Mouse (Mus musculus): ENCODE data around the gene 5031439G07Rik. TPM values are rescaled to one million over a fixed set of nuclear protein-coding genes. Genes with fewer than 3 reads are reported as not detected.
A peak's percentile ranks its signal among the peaks of the same experiment; 100 is the strongest.

5031439G07Rik gene
- polyA plus RNA-seq, 1 experiment from 2014 or later = 19.0 TPM

DNA sequence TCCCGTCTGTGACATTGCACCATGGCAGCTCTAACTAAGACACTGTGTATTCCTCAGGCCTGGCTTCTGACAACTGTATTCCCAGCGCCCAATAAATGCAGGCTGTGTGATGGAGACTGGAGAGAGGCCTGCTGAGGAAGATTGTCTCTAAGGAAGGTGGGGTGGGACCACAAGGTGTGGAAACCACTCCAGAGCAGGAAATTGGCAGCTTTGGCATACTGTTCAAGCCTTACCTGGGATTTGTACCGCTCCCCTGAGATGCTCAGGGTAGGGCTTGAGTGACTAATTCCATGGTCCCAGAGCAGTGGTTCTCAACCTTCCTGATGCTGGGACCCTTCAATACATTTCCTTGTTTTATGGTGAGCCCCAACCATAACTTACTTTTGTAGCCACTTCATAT lies 747 bp upstream of the 5031439G07Rik start:
- H3K4me1 ChIP-seq (replicated peaks) = peaks cover 40% of the 10 kb centered on the region
- no peak overlapping the region for H3K9ac ChIP-seq (replicated peaks)
- no peak overlapping the region for H3K4me3 ChIP-seq (replicated peaks)
- WGBS = 63% methylated on average over 3 of the region's 3 CpGs
- no peak overlapping the region for H3K27ac ChIP-seq
- H3K4me2 ChIP-seq (replicated peaks) = no peak overlapping the region
- H3K9me3 ChIP-seq = no peaks in the 10 kb centered on the region
- ATAC-seq = no peak
- H3K36me3 ChIP-seq = no peaks in the 10 kb centered on the region
- peaks cover 9% of the 10 kb centered on the region; the same call in 1 of the 2 replicates for H3K27me3 ChIP-seq

DNA sequence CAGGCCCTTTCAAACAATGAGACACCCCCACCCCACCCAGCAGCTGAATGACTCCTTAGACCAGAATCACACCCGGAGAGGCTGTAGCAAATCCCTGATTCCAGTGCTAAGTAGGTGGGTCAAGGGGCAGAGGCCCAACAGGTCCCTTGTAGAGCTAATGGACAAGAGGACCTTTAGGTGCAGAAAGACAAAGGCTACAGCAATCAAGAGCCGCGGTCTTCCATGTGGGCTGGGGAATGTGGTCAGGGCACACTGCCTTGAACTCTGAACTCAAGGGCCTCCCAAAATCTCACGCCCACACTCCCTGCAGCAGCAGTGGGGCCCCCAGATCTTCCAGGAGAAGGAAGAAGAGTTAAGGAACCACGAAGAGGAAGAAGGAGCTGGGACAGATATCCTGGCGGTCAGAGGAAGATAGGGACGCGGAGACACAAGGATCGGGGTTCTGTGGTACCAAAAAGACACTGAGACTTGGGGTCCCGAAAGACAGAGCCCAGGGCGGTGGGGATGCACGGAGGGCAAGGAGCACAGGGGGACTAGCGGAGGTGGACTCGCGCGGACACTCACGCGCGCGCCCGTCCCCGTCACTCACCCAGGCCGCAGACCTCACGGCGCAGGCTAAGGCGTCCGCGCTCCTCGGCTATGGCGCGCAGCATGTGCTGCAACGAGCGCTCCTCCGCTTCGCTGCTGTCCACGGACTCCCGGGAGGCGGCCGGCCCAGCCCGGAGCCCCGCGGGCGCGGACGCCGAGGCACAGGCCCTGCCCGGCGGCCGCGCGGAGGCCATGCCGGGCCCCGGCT lies 1.1 kb downstream of the 5031439G07Rik start:
- Histone ChIP-seq H3K9ac (replicated peaks) (peak overlapping the region; percentile 94), H3K4me2 (replicated peaks) (peak overlapping the region; percentile 84), H3K36me3 (no peaks in the 10 kb centered on the region), H3K27ac (peak overlapping the region; percentile 82), H3K27me3 (peaks cover 4% of the 10 kb centered on the region; the same call in 1 of the 2 replicates), H3K4me1 (replicated peaks) (peaks cover 45% of the 10 kb centered on the region), H3K9me3 (no peaks in the 10 kb centered on the region), H3K4me3 (replicated peaks) (peak overlapping the region; percentile 81)
- under 1% methylated on average over 51 of the region's 53 CpGs for WGBS
- peak; percentile 71 for ATAC-seq

DNA sequence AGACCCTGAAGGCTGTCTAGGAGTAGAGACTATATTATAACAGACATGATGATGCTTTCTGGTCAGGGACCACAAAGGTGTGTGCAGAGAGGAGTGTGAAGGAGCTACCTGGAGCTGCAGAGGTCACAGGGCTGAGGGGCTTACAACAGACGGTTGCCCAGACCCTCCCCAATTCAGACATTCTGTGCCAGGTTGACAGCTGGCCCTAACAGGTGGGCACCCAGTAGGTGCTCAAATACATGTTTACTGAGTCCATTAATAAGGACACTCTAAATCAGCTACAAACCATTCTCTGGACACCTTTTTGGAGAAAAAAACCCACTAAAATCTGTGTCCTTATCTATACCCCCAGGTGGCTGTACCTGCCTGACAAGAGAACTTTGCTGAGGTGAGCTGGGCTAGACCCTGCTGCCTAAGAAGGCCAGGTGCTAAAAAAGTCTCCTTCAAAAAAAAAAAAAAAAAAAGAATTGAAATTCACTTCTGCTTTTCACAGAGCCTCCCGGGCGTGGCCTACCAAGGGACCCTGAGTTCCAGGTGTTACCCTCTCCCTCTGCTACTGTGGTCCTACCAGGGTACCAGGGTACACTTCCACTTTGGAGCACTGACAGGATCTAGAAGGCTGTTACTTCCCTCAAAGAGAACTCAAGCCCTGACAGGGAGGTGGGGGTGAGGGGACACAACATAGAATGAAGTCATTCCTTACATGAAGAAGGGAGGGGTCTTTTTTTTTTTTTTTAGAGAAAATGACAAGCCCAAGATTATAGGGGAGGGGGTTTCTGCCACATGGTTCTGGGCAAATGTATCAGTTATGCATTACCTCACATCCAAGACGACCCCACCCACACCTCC lies 2.0 kb downstream of the 5031439G07Rik start:
- H3K9ac ChIP-seq (replicated peaks) = peak overlapping the region; percentile 94
- H3K36me3 ChIP-seq = no peaks in the 10 kb centered on the region
- H3K4me3 ChIP-seq (replicated peaks) = peak overlapping the region; percentile 81
- H3K9me3 ChIP-seq = no peaks in the 10 kb centered on the region
- WGBS = 67% methylated on average over 4 of the region's 4 CpGs
- peaks cover 48% of the 10 kb centered on the region for H3K4me1 ChIP-seq (replicated peaks)
- no peak overlapping the region for H3K27ac ChIP-seq
- ATAC-seq = no peak
- peak overlapping the region; percentile 84 for H3K4me2 ChIP-seq (replicated peaks)
- peaks cover 4% of the 10 kb centered on the region; the same call in 1 of the 2 replicates for H3K27me3 ChIP-seq

DNA sequence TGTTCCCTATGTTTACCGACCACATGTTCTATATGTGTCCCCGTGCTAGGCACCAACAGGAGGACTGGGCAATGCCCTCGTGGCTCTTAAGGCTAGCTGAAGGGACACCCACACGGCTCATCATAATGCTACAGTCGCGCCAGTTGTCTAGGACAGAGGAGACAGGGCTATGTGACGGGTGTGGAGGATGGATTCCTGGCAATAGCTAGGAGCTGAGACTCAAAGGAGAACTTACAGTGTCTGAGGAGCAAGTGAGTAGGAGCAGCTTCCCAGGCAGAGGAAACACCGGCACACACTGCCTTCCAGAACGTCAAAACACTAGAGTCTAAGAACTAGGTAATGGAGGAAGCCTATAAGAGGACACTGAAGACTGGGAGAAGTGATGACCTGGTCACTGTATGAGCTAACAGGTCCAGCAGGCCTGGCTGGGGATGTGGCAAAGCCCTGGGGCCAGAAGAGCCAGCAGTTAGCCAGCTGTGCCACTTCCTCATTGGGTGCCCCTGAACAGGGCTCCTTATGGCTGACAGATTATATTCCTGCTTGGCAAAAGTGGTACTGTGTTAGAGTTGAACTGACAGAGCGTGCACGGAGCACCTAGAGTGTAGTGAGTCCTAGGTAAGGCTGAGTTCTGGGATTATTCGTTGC lies 2.7 kb downstream of the 5031439G07Rik start:
- no peak for ATAC-seq
- peaks cover 48% of the 10 kb centered on the region for H3K4me1 ChIP-seq (replicated peaks)
- H3K4me2 ChIP-seq (replicated peaks) = peak overlapping the region; percentile 84
- 90% methylated on average over 12 of the region's 12 CpGs for WGBS
- peak overlapping the region; percentile 81 for H3K4me3 ChIP-seq (replicated peaks)
- H3K36me3 ChIP-seq = no peaks in the 10 kb centered on the region
- peak overlapping the region; percentile 94; the same call in 1 of the 2 replicates for H3K9ac ChIP-seq (replicated peaks)
- H3K27ac ChIP-seq = no peak overlapping the region
- H3K27me3 ChIP-seq = peaks cover 4% of the 10 kb centered on the region; the same call in 1 of the 2 replicates
- no peaks in the 10 kb centered on the region for H3K9me3 ChIP-seq

DNA sequence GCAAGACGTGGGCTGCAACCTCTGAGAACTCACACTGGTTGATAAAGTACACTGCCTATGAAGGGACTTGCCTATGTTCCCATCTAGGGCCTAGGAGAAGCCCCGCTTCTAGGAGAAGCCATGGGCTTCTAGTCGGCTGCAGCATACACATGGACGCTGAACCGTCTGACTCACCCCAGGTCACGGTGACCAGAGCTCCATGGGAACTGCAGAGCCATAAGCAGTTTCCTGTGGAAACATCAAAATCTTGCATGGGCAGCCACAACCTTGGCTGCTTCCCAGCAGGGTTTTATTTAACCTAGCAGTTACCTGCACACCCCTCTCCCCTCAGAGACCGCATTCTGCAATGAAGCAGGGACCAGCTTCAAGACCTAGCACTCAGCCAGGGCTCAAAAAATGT lies 4.6 kb downstream of the 5031439G07Rik start:
- H3K4me1 ChIP-seq (replicated peaks) = peaks cover 38% of the 10 kb centered on the region
- H3K36me3 ChIP-seq = no peaks in the 10 kb centered on the region; the same call in 1 of the 2 replicates
- WGBS = 91% methylated on average over 7 of the region's 7 CpGs
- H3K4me3 ChIP-seq (replicated peaks) = no peak overlapping the region
- no peak overlapping the region for H3K27ac ChIP-seq
- ATAC-seq = no peak
- no peaks in the 10 kb centered on the region for H3K9me3 ChIP-seq
- H3K27me3 ChIP-seq = no peaks in the 10 kb centered on the region; the same call in 1 of the 2 replicates
- H3K4me2 ChIP-seq (replicated peaks) = no peak overlapping the region
- H3K9ac ChIP-seq (replicated peaks) = no peak overlapping the region

DNA sequence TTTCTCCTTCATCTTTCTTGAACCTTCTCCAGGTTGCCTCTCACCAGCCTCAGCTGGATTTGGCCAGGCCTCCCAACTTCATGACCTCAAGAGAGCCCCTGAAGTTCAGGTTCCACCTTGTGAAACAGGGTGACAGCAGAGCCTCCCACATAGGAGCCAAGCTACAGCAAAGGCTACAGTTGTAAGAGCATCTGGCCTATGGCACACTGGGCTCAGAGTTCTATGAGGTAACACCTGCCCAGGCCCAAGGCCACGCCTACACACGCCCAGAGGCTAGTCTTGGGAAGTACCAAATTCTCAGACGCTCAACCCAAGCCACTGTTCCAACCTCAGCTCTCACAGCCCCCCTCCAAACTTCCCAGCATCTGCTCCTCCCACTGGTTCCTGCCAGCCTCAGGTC lies 5.5 kb downstream of the 5031439G07Rik start:
- H3K4me2 ChIP-seq (replicated peaks) = no peak overlapping the region
- no peak overlapping the region for H3K27ac ChIP-seq
- H3K36me3 ChIP-seq = no peaks in the 10 kb centered on the region; the same call in 1 of the 2 replicates
- H3K9me3 ChIP-seq = no peaks in the 10 kb centered on the region
- no peak overlapping the region for H3K9ac ChIP-seq (replicated peaks)
- H3K27me3 ChIP-seq = no peaks in the 10 kb centered on the region
- H3K4me1 ChIP-seq (replicated peaks) = peaks cover 33% of the 10 kb centered on the region
- ATAC-seq = no peak
- H3K4me3 ChIP-seq (replicated peaks) = no peak overlapping the region
- 94% methylated on average over 3 of the region's 3 CpGs for WGBS

DNA sequence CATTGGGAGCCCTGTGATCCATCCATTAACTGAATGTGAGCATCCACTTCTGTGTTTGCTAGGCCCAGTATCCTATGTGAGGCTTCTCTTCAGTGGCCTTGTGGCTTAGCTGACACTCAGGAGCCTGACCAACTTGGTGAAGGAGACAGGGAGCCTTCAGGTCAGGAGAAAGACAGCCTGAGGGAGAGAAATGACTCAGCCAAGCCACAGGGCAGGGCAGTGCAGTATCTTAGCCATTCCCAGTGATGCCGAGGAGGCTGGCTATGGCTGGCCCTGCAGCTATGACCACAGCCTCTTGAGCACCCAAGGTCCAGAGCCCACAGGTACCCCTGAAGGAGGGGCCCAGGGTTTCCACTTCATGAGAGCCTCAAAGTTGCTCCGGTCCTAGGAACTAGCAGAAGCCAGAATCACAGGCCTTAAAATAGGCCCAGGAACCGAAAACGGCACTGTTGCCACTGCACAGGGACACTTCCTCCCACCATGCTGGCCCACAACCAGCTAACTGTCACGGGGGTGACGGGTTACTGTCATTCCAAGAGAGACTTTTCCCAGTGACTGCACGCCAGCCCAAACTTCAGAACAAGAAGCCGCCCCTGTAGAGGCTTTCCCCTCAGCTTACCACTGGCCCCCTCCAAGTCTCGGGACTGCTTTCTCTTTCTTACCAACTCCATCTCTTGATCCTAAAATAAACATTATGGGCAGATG lies 6.6 kb downstream of the 5031439G07Rik start:
- H3K9ac ChIP-seq (replicated peaks) = no peak overlapping the region
- H3K27me3 ChIP-seq = no peaks in the 10 kb centered on the region
- WGBS = 89% methylated on average over 9 of the region's 9 CpGs
- H3K27ac ChIP-seq = no peak overlapping the region
- H3K4me2 ChIP-seq (replicated peaks) = no peak overlapping the region
- H3K9me3 ChIP-seq = no peaks in the 10 kb centered on the region
- peaks cover 34% of the 10 kb centered on the region for H3K4me1 ChIP-seq (replicated peaks)
- H3K4me3 ChIP-seq (replicated peaks) = no peak overlapping the region
- no peak for ATAC-seq
- no peaks in the 10 kb centered on the region; the same call in 1 of the 2 replicates for H3K36me3 ChIP-seq

DNA sequence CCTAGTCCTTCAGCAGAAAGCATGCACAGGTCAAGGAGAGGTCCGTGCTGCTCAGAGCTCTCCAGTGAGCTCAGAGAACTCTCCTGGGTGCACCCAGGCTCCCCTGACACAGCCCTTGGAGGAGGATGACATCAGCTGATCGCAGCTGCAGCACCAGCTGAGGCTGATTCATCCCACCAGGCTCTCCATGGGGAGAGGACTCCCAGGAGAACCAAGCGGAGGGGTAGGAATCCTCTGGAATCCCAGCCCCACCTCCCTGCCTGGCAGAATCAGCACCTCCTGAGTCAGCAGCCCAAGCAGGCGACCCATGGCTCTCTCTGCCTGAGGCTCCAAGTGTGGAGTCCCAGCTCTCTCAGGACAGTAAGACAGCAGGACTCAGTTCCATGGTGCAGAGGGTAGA lies 12.6 kb downstream of the 5031439G07Rik start:
- Histone ChIP-seq H3K4me3 (replicated peaks) (no peak overlapping the region), H3K36me3 (no peaks in the 10 kb centered on the region; the same call in 1 of the 2 replicates), H3K4me2 (replicated peaks) (no peak overlapping the region), H3K27ac (no peak overlapping the region), H3K9ac (replicated peaks) (no peak overlapping the region), H3K4me1 (replicated peaks) (peaks cover 48% of the 10 kb centered on the region), H3K27me3 (no peaks in the 10 kb centered on the region), H3K9me3 (no peaks in the 10 kb centered on the region)
- ATAC-seq = no peak
- 35% methylated on average over 4 of the region's 4 CpGs for WGBS

DNA sequence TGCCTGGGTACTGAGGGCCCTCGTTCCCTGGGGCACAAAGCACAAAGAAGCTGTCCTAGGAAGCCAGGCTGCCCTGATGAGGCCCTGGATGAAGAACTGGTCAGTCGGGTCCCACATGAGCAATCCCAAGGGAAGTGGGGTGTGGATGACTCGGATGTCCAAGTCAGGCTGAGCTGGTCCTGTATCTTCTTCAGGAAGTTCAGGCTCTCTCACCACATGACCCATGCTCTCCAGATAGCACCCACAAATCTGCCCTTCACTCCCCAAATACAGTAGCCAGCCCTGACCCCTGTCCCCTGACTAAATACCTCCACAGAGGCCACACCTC lies 14.8 kb downstream of the 5031439G07Rik start:
- Histone ChIP-seq H3K27me3 (no peaks in the 10 kb centered on the region), H3K9me3 (no peaks in the 10 kb centered on the region), H3K4me3 (replicated peaks) (no peak overlapping the region), H3K4me1 (replicated peaks) (peaks cover 46% of the 10 kb centered on the region), H3K27ac (no peak overlapping the region), H3K36me3 (peaks cover 6% of the 10 kb centered on the region; the same call in 1 of the 2 replicates), H3K4me2 (replicated peaks) (no peak overlapping the region), H3K9ac (replicated peaks) (no peak overlapping the region)
- no peak for ATAC-seq
- 23% methylated on average over 3 of the region's 3 CpGs for WGBS

DNA sequence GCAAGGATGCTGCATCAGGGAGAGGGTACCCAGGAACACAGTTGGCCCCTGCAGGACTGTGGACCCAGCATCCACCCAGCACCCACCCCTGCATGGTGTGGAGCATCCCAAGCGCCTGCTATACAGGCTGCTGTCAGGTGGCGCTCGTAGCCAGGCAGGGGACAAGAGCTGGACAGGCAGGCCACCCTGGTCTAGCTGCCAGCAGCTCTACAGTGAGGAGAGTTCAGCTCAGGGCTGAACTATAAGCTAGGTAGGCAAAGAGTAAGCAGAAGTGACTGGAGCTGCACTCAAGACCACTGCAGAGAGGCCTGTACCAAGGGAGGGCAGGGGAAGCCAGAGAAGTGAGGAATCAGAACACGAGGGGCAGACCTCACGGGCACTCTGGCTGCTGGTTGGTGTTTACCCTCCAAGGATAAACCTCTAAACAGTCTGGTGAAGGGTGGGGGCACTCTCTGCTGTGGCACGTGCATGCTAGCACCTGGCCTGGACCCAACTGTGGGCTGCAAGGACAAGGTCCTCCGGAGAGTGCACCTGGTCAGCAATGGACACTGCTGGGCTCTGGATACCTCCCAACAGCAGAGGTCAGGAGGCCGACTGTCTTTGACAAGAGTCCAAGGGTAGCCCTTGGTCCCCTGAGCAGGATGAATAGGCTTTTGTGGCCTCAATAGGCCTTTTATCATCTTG lies 15.3 kb downstream of the 5031439G07Rik start:
- 47% methylated on average over 8 of the region's 8 CpGs for WGBS

DNA sequence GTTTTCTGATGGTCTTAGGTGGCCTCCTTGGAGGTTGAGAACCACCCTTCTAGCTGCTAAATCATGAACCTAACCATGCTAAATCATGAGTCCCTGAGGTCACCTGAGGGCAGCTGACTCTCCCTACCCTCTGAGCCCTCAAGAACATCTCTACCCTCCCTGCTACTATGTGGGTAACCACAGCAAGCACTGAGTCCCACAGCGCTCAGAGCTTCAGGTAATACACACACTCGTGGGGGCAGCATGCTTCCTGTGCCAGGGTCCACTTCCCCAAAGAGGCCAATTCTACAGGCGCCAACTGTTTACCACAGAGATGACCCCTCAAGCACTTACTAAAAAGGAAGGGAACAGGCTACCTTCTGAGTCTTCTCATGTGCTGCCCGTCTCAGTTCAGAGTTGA lies 19.8 kb downstream of the 5031439G07Rik start:
- no peak for ATAC-seq
- H3K4me3 ChIP-seq (replicated peaks) = no peak overlapping the region
- no peaks in the 10 kb centered on the region for H3K27me3 ChIP-seq
- H3K27ac ChIP-seq = no peak overlapping the region
- H3K4me1 ChIP-seq (replicated peaks) = peaks cover 13% of the 10 kb centered on the region
- H3K9ac ChIP-seq (replicated peaks) = no peak overlapping the region
- 92% methylated on average over 4 of the region's 4 CpGs for WGBS
- peaks cover 6% of the 10 kb centered on the region; the same call in 1 of the 2 replicates for H3K36me3 ChIP-seq
- no peaks in the 10 kb centered on the region for H3K9me3 ChIP-seq
- H3K4me2 ChIP-seq (replicated peaks) = no peak overlapping the region

More for the DNA sequence above, 15.3 kb downstream of the 5031439G07Rik start:
- Histone ChIP-seq H3K4me1 (replicated peaks) (peaks cover 46% of the 10 kb centered on the region), H3K9ac (replicated peaks) (no peak overlapping the region), H3K4me2 (replicated peaks) (no peak overlapping the region), H3K9me3 (no peaks in the 10 kb centered on the region), H3K4me3 (replicated peaks) (no peak overlapping the region), H3K27me3 (no peaks in the 10 kb centered on the region), H3K27ac (0 out of 2 replicates have a peak overlapping the region, but pooled peaks have one; percentile 1), H3K36me3 (peaks cover 6% of the 10 kb centered on the region; the same call in 1 of the 2 replicates)
- peak; percentile 37; the same call in 1 of the 2 replicates for ATAC-seq
